Mouse (Mus musculus) lung, adult 2 months (tissue): ENCODE results near the gene Myh14.

ENCODE experiments used
- CTCF ChIP-seq: fragments of 200-500 bp; IDR thresholded peaks from 2 replicates; pipeline ENCODE4 v1.5.1; 2011; ENCODE audit warnings: mild to moderate bottlenecking, low read length, control low read depth; ENCODE audit not compliant: insufficient read depth
- POLR2A ChIP-seq: fragments of 200-500 bp; IDR thresholded peaks from 2 replicates; pipeline ENCODE4 v1.6.1; 2011; ENCODE audit warnings: low read depth, mild to moderate bottlenecking, control low read depth, low read length, borderline replicate concordance; ENCODE audit errors: extremely low read depth

- TF ChIP-seq CTCF (no peak), POLR2A (peak; percentile 15; the same call in 1 of the 2 replicates)
These were observed 82.3 kb downstream of the Myh14 start for GRCm38 (mm10) chr7:44588338-44588737.
